Mouse (Mus musculus) ES-E14 (cell line): ENCODE results near the gene Celf5.

Experiments
- CHD2 ChIP-seq: IDR thresholded peaks from 2 replicates; pipeline ENCODE4 v1.6.1; 2014; ENCODE audit warnings: mild to moderate bottlenecking, low read depth, low read length, inconsistent platforms
- HCFC1 ChIP-seq: IDR thresholded peaks from 2 replicates; pipeline ENCODE4 v1.6.1; 2012; ENCODE audit warnings: low read length, inconsistent platforms, borderline replicate concordance; ENCODE audit not compliant: insufficient read depth
- MAFK ChIP-seq: IDR thresholded peaks from 2 replicates; pipeline ENCODE4 v1.6.1; 2014; ENCODE audit warnings: mild to moderate bottlenecking, low read depth, low read length, inconsistent platforms; ENCODE audit not compliant: insufficient read depth
- ZC3H11A ChIP-seq: IDR thresholded peaks from 2 replicates; pipeline ENCODE4 v1.6.1; 2012; ENCODE audit warnings: low read depth, mild to moderate bottlenecking, inconsistent platforms, low read length, borderline replicate concordance
- ZNF384 ChIP-seq: IDR thresholded peaks from 2 replicates; pipeline ENCODE4 v1.6.1; 2012; ENCODE audit warnings: low read depth, low read length, inconsistent platforms

DNA sequence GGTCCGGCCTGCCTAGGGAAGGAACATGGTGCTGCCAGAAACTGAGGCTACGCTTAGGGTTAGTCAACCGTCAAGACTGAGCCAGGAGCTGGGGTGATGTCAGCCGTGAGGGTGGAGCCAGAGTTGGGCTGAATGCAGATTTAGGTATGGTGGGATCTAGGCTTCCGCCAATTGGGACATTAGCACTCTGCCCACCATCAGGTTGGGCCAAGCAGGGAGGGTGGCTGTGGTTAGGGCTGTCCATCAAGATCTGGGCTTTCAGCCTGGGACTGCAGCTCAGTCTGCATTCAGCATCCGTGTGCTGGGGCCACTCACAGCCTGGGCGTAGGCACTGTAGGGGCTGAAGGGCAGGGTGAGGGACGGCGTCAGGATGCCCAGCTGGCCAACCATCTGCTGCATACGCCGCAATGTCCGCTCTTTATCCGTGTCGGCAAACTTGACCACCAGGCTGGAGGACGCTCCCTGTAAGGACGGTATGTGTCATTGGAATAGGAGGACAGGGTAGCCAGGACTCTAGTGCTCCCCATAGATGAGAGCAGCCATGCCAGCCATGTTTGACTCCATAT is 14.8 kb downstream of the Celf5 start:
- TF ChIP-seq ZNF384: no peak
- no peak for TF ChIP-seq MAFK
- no peak for TF ChIP-seq ZC3H11A
- no peak for TF ChIP-seq CHD2
- TF ChIP-seq HCFC1: no peak
